Mouse (Mus musculus): ENCODE measurements around the gene Umad1. TPM values are rescaled to one million over a fixed set of nuclear protein-coding genes. Genes with fewer than 3 reads are reported as not detected.

Umad1 gene
- polyA plus RNA-seq, 1 experiment: 14.2 TPM

GRCm38 (mm10) chr6:8421959-8422581, 163.0 kb downstream of the Umad1 start:
- Histone ChIP-seq H3K4me1 (peaks cover 23% of the 10 kb centered on the region), H3K36me3 (replicated peaks; ENCODE audit: low read length) (peaks cover 9% of the 10 kb centered on the region), H3K27me3 (replicated peaks) (no peaks in the 10 kb centered on the region), H3K4me3 (replicated peaks) (no peak overlapping the region), H3K9me3 (no peaks in the 10 kb centered on the region)
- TF ChIP-seq FLI1 (IDR thresholded peaks at IDR 0.05; ENCODE audit: low read length) (no peak), GATA1 (IDR thresholded peaks at IDR 0.05; ENCODE audit: borderline replicate concordance, low read length) (no peak)

GRCm38 (mm10) chr6:8423142-8423541, 164.1 kb downstream of the Umad1 start:
- H3K36me3 ChIP-seq (replicated peaks; ENCODE audit: low read length): peaks cover 17% of the 10 kb centered on the region
- H3K4me3 ChIP-seq (replicated peaks): no peak overlapping the region
- H3K27me3 ChIP-seq (replicated peaks): no peaks in the 10 kb centered on the region
- no peaks in the 10 kb centered on the region for H3K9me3 ChIP-seq
- TF ChIP-seq FLI1 (IDR thresholded peaks at IDR 0.05; ENCODE audit: low read length): no peak
- no peak for TF ChIP-seq GATA1 (IDR thresholded peaks at IDR 0.05; ENCODE audit: borderline replicate concordance, low read length)
- H3K4me1 ChIP-seq: peaks cover 23% of the 10 kb centered on the region

GRCm38 (mm10) chr6:8427692-8428091, 168.6 kb downstream of the Umad1 start:
- no peaks in the 10 kb centered on the region for H3K9me3 ChIP-seq
- H3K27me3 ChIP-seq (replicated peaks): no peaks in the 10 kb centered on the region
- H3K4me1 ChIP-seq: peaks cover 17% of the 10 kb centered on the region
- H3K4me3 ChIP-seq (replicated peaks): no peak overlapping the region
- H3K36me3 ChIP-seq (replicated peaks; ENCODE audit: low read length): peaks cover 19% of the 10 kb centered on the region
- no peak for TF ChIP-seq FLI1 (IDR thresholded peaks at IDR 0.05; ENCODE audit: low read length)
- no peak for TF ChIP-seq GATA1 (IDR thresholded peaks at IDR 0.05; ENCODE audit: borderline replicate concordance, low read length)

- Histone ChIP-seq H3K27me3 (replicated peaks) (no peaks in the 10 kb centered on the region), H3K9me3 (no peaks in the 10 kb centered on the region), H3K4me1 (no peaks in the 10 kb centered on the region), H3K4me3 (replicated peaks) (no peak overlapping the region), H3K36me3 (replicated peaks; ENCODE audit: low read length) (peaks cover 21% of the 10 kb centered on the region)
- TF ChIP-seq GATA1 (IDR thresholded peaks at IDR 0.05; ENCODE audit: borderline replicate concordance, low read length): no peak
- TF ChIP-seq FLI1 (IDR thresholded peaks at IDR 0.05; ENCODE audit: low read length): no peak
These were observed 171.6 kb downstream of the Umad1 start for GRCm38 (mm10) chr6:8430610-8431234.

- no peak for TF ChIP-seq FLI1 (IDR thresholded peaks at IDR 0.05; ENCODE audit: low read length)
- no peak for TF ChIP-seq GATA1 (IDR thresholded peaks at IDR 0.05; ENCODE audit: borderline replicate concordance, low read length)
These were observed 174.1 kb downstream of the Umad1 start for GRCm38 (mm10) chr6:8433179-8433578.

GRCm38 (mm10) chr6:8437937-8438336, 178.8 kb downstream of the Umad1 start:
- H3K27me3 ChIP-seq (replicated peaks): no peaks in the 10 kb centered on the region
- H3K36me3 ChIP-seq (replicated peaks; ENCODE audit: low read length): no peaks in the 10 kb centered on the region
- no peaks in the 10 kb centered on the region for H3K4me1 ChIP-seq
- TF ChIP-seq FLI1 (IDR thresholded peaks at IDR 0.05; ENCODE audit: low read length): no peak
- no peak for TF ChIP-seq GATA1 (IDR thresholded peaks at IDR 0.05; ENCODE audit: borderline replicate concordance, low read length)
- no peak overlapping the region for H3K4me3 ChIP-seq (replicated peaks)
- 0 out of 2 replicates have a peak, but pooled peaks cover 4% of the 10 kb centered on the region for H3K9me3 ChIP-seq

More at GRCm38 (mm10) chr6:8433179-8433578, 174.1 kb downstream of the Umad1 start:
- Histone ChIP-seq H3K36me3 (replicated peaks; ENCODE audit: low read length) (peaks cover 8% of the 10 kb centered on the region), H3K9me3 (no peaks in the 10 kb centered on the region), H3K4me3 (replicated peaks) (no peak overlapping the region), H3K27me3 (replicated peaks) (no peaks in the 10 kb centered on the region), H3K4me1 (no peaks in the 10 kb centered on the region)

GRCm38 (mm10) chr6:8441814-8442213, 182.7 kb downstream of the Umad1 start:
- H3K36me3 ChIP-seq (replicated peaks; ENCODE audit: low read length): no peaks in the 10 kb centered on the region
- no peaks in the 10 kb centered on the region for H3K27me3 ChIP-seq (replicated peaks)
- H3K4me3 ChIP-seq (replicated peaks): no peak overlapping the region
- H3K4me1 ChIP-seq: no peaks in the 10 kb centered on the region
- H3K9me3 ChIP-seq: 0 out of 2 replicates have a peak, but pooled peaks cover 4% of the 10 kb centered on the region
- TF ChIP-seq FLI1 (IDR thresholded peaks at IDR 0.05; ENCODE audit: low read length) (no peak), GATA1 (IDR thresholded peaks at IDR 0.05; ENCODE audit: borderline replicate concordance, low read length) (no peak)

- TF ChIP-seq FLI1 (IDR thresholded peaks at IDR 0.05; ENCODE audit: low read length): no peak
- TF ChIP-seq GATA1 (IDR thresholded peaks at IDR 0.05; ENCODE audit: borderline replicate concordance, low read length): no peak
- H3K4me3 ChIP-seq (replicated peaks): no peak overlapping the region
- H3K36me3 ChIP-seq (replicated peaks; ENCODE audit: low read length): no peaks in the 10 kb centered on the region
- H3K9me3 ChIP-seq: 0 out of 2 replicates have a peak, but pooled peaks cover 4% of the 10 kb centered on the region
- H3K4me1 ChIP-seq: no peaks in the 10 kb centered on the region; the same call in 1 of the 2 replicates
- no peaks in the 10 kb centered on the region for H3K27me3 ChIP-seq (replicated peaks)
These were observed 187.7 kb downstream of the Umad1 start for GRCm38 (mm10) chr6:8446786-8447185.

GRCm38 (mm10) chr6:8455599-8455998, 196.5 kb downstream of the Umad1 start:
- Histone ChIP-seq H3K4me3 (replicated peaks) (no peak overlapping the region), H3K27me3 (replicated peaks) (no peaks in the 10 kb centered on the region), H3K36me3 (replicated peaks; ENCODE audit: low read length) (no peaks in the 10 kb centered on the region), H3K4me1 (peaks cover 3% of the 10 kb centered on the region; the same call in 1 of the 2 replicates), H3K9me3 (peaks cover 3% of the 10 kb centered on the region)
- TF ChIP-seq GATA1 (IDR thresholded peaks at IDR 0.05; ENCODE audit: borderline replicate concordance, low read length): no peak

GRCm38 (mm10) chr6:8458596-8458995, 199.5 kb downstream of the Umad1 start:
- Histone ChIP-seq H3K4me3 (replicated peaks) (no peak overlapping the region), H3K9me3 (peaks cover 3% of the 10 kb centered on the region), H3K4me1 (0 out of 2 replicates have a peak, but pooled peaks cover 3% of the 10 kb centered on the region), H3K36me3 (replicated peaks; ENCODE audit: low read length) (no peaks in the 10 kb centered on the region), H3K27me3 (replicated peaks) (no peaks in the 10 kb centered on the region)
- no peak for TF ChIP-seq FLI1 (IDR thresholded peaks at IDR 0.05; ENCODE audit: low read length)
- no peak for TF ChIP-seq GATA1 (IDR thresholded peaks at IDR 0.05; ENCODE audit: borderline replicate concordance, low read length)
